Mouse (Mus musculus): ENCODE data around the gene Dab2.

DNA sequence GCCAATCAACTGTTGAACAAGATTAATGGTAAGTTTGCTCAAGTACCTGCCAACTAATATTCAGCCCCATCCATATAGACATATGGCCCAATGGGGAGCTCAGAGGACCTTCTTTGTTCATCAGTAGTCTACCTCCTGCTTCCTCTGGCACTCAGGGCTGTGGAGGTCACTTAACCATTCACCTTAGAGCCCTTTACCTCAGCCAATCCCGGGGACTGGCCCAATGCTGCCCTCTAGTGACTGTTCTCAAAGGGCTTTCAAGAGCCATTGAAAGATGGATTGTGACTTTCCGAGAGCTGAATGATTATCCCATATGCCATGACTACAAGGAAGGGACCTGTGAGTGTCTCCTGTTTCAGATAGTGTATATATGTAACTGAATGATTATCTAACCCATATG is 136.2 kb downstream of the Dab2 start:
- peak; percentile 76 for TF ChIP-seq CTCF (IDR thresholded peaks at IDR 0.05; ENCODE audit: low read depth, low read length)
- no peak for TF ChIP-seq POLR2A (IDR thresholded peaks at IDR 0.05; ENCODE audit: extremely low read depth, insufficient read depth, low read length)

All from liver, adult 2 months (tissue).